Mouse (Mus musculus) stomach, embryonic 16.5 days (tissue): ENCODE data around the gene Mcm7. TPM values are rescaled to one million over a fixed set of nuclear protein-coding genes. Genes with fewer than 3 reads are reported as not detected.

Source experiments
- ATAC-seq: fragments of 200-750 bp; cut with Nextera tagmentation; 2 replicates; pipeline ENCODE4 v1.8.0; 2017; ENCODE audit warnings: moderate number of reproducible peaks, moderate TSS enrichment; ENCODE audit not compliant: insufficient read depth, low FRiP score
- H3K27ac ChIP-seq: fragments of 300-500 bp; sonication (generic); 2 replicates; pipeline ENCODE4 v1.5.1; 2014; ENCODE audit warnings: low read length
- H3K27me3 ChIP-seq: fragments of 300-500 bp; sonication (generic); 2 replicates; pipeline ENCODE4 v1.6.1; 2014; ENCODE audit warnings: low read length, control low read depth, mixed read lengths; ENCODE audit not compliant: control insufficient read depth, insufficient read depth
- H3K36me3 ChIP-seq: fragments of 300-500 bp; sonication (generic); 2 replicates; pipeline ENCODE4 v1.6.1; 2014; ENCODE audit warnings: low read length; ENCODE audit not compliant: control insufficient read depth, insufficient read depth
- H3K4me1 ChIP-seq: fragments of 300-500 bp; sonication (generic); 2 replicates; pipeline ENCODE4 v1.6.1; 2014; ENCODE audit warnings: low read length, control low read depth, mixed read lengths; ENCODE audit not compliant: control insufficient read depth, insufficient read depth
- H3K4me2 ChIP-seq: fragments of 300-500 bp; sonication (generic); 2 replicates; pipeline ENCODE4 v1.6.1; 2014; ENCODE audit warnings: low read depth, low read length, mixed read lengths
- H3K4me3 ChIP-seq: fragments of 300-500 bp; sonication (generic); replicated peaks from 2 replicates; pipeline ENCODE4 v1.5.1; 2014; ENCODE audit warnings: mild to moderate bottlenecking, low read length
- H3K9ac ChIP-seq: fragments of 300-500 bp; sonication (generic); 2 replicates; pipeline ENCODE4 v1.6.1; 2014; ENCODE audit warnings: low read length
- H3K9me3 ChIP-seq: fragments of 300-500 bp; sonication (generic); replicated peaks from 2 replicates; pipeline ENCODE4 v1.6.1; 2016; ENCODE audit warnings: low read length, control low read depth; ENCODE audit not compliant: control insufficient read depth
- WGBS: fragments of 180-500 bp; shearing (Covaris S2); extraction: QIAGEN DNeasy Blood & Tissue Kit; methylation state at CpG from one replicate; pipeline ENCODE4 v1.1.7; 2014; 5-methylcytosine and 5-hydroxymethylcytosine counted together
- polyA plus RNA-seq: library from polyadenylated mRNA; unstranded; fragments of >200 nt; fragmentation: Nextera tagmentation; extraction: Ambion mirVana; gene quantifications from 2 replicates; pipeline ENCODE4 v1.2.1, GENCODE M21; 2015

Mcm7 gene
- polyA plus RNA-seq, 1 experiment from 2014 or later, result 132 TPM

- H3K4me1 ChIP-seq, result peaks cover 6% of the 10 kb centered on the region; the same call in 1 of the 2 replicates
- no peaks in the 10 kb centered on the region for H3K27me3 ChIP-seq
- 6% methylated on average over 54 of the region's 54 CpGs for WGBS
- H3K36me3 ChIP-seq, result no peaks in the 10 kb centered on the region
- peak within 1 kb of the TSS; percentile 80 for H3K4me3 ChIP-seq
- peak within 1 kb of the TSS; percentile 88 for H3K27ac ChIP-seq
- H3K9me3 ChIP-seq, result no peaks in the 10 kb centered on the region
- ATAC-seq, result peak; percentile 79
- peak within 1 kb of the TSS; percentile 98 for H3K4me2 ChIP-seq
- H3K9ac ChIP-seq, result peak within 1 kb of the TSS; percentile 89
These were observed 21.8 kb upstream of the Mcm7 start, which contains the start of gene Mblac1 for GRCm38 (mm10) chr5:138193771-138194727. Mblac1 (plus strand) TSS chr5:138194314.

- H3K9me3 ChIP-seq, result no peaks in the 10 kb centered on the region
- H3K9ac ChIP-seq, result peak overlapping the region; percentile 84
- peaks cover 2% of the 10 kb centered on the region; the same call in 1 of the 2 replicates for H3K36me3 ChIP-seq
- under 1% methylated on average over 10 of the region's 10 CpGs for WGBS
- H3K4me1 ChIP-seq, result peaks cover 13% of the 10 kb centered on the region; the same call in 1 of the 2 replicates
- peak overlapping the region; percentile 83 for H3K27ac ChIP-seq
- H3K4me3 ChIP-seq, result peak overlapping the region; percentile 78
- H3K27me3 ChIP-seq, result no peaks in the 10 kb centered on the region
- H3K4me2 ChIP-seq, result peak overlapping the region; percentile 60
- ATAC-seq, result peak; percentile 87
These were observed 15.6 kb upstream of the Mcm7 start for GRCm38 (mm10) chr5:138187661-138188306.

GRCm38 (mm10) chr5:138186950-138187638 lies 14.9 kb upstream of the Mcm7 start, which contains the start of the genes Taf6 and Cnpy4:
Taf6 (minus strand) TSS chr5:138187451.
Cnpy4 (plus strand) TSS chr5:138187485.
- H3K4me1 ChIP-seq, result peaks cover 13% of the 10 kb centered on the region; the same call in 1 of the 2 replicates
- peak within 1 kb of the TSS; percentile 71 for H3K4me2 ChIP-seq
- H3K4me3 ChIP-seq, result peak within 1 kb of the TSS; percentile 78
- H3K27ac ChIP-seq, result peak within 1 kb of the TSS; percentile 83
- H3K36me3 ChIP-seq, result peaks cover 3% of the 10 kb centered on the region; the same call in 1 of the 2 replicates
- H3K9me3 ChIP-seq, result no peaks in the 10 kb centered on the region
- peak within 1 kb of the TSS; percentile 91 for H3K9ac ChIP-seq
- H3K27me3 ChIP-seq, result no peaks in the 10 kb centered on the region
- under 1% methylated on average over 31 of the region's 31 CpGs for WGBS
- peak; percentile 86 for ATAC-seq

GRCm38 (mm10) chr5:138173217-138173616 lies 995 bp upstream of the Mcm7 start:
- Histone ChIP-seq H3K9ac (no peak overlapping the region), H3K27ac (no peak overlapping the region), H3K4me3 (0 out of 2 replicates have a peak overlapping the region, but pooled peaks have one; percentile 83), H3K4me1 (peaks cover 11% of the 10 kb centered on the region), H3K27me3 (no peaks in the 10 kb centered on the region), H3K36me3 (peaks cover 8% of the 10 kb centered on the region; the same call in 1 of the 2 replicates), H3K4me2 (peak overlapping the region; percentile 71), H3K9me3 (no peaks in the 10 kb centered on the region)
- ATAC-seq, result no peak
- 69% methylated on average over 3 of the region's 3 CpGs for WGBS

- peak overlapping the region; percentile 98 for H3K27ac ChIP-seq
- peak; percentile 88 for ATAC-seq
- no peaks in the 10 kb centered on the region for H3K27me3 ChIP-seq
- H3K4me2 ChIP-seq, result peak overlapping the region; percentile 77
- H3K4me3 ChIP-seq, result peak overlapping the region; percentile 83
- WGBS, result under 1% methylated on average over 47 of the region's 47 CpGs
- peak overlapping the region; percentile 84 for H3K9ac ChIP-seq
- peaks cover 11% of the 10 kb centered on the region for H3K4me1 ChIP-seq
- H3K36me3 ChIP-seq, result peaks cover 21% of the 10 kb centered on the region
- H3K9me3 ChIP-seq, result no peaks in the 10 kb centered on the region
These were observed 1.2 kb downstream of the Mcm7 start for GRCm38 (mm10) chr5:138170936-138171561.

- no peak overlapping the region for H3K4me2 ChIP-seq
- no peaks in the 10 kb centered on the region for H3K9me3 ChIP-seq
- peaks cover 27% of the 10 kb centered on the region for H3K36me3 ChIP-seq
- peaks cover 15% of the 10 kb centered on the region; the same call in 1 of the 2 replicates for H3K4me1 ChIP-seq
- H3K4me3 ChIP-seq, result no peak overlapping the region
- H3K27ac ChIP-seq, result no peak overlapping the region
- no peak overlapping the region for H3K9ac ChIP-seq
- 77% methylated on average over 8 of the region's 8 CpGs for WGBS
- H3K27me3 ChIP-seq, result no peaks in the 10 kb centered on the region
- no peak for ATAC-seq
These were observed 6.6 kb downstream of the Mcm7 start for GRCm38 (mm10) chr5:138165594-138165993.

- no peak overlapping the region for H3K27ac ChIP-seq
- H3K4me1 ChIP-seq, result peaks cover 11% of the 10 kb centered on the region; the same call in 1 of the 2 replicates
- H3K36me3 ChIP-seq, result peaks cover 27% of the 10 kb centered on the region
- H3K4me3 ChIP-seq, result no peak overlapping the region
- H3K27me3 ChIP-seq, result no peaks in the 10 kb centered on the region
- H3K9ac ChIP-seq, result no peak overlapping the region
- no peak overlapping the region for H3K4me2 ChIP-seq
- WGBS, result 66% methylated on average over 10 of the region's 10 CpGs
- ATAC-seq, result no peak
- H3K9me3 ChIP-seq, result no peaks in the 10 kb centered on the region
These were observed 8.6 kb downstream of the Mcm7 start for GRCm38 (mm10) chr5:138163610-138164009.

GRCm38 (mm10) chr5:138163046-138163445 lies 9.2 kb downstream of the Mcm7 start:
- no peak for ATAC-seq
- Histone ChIP-seq H3K9me3 (no peaks in the 10 kb centered on the region), H3K4me1 (peaks cover 11% of the 10 kb centered on the region; the same call in 1 of the 2 replicates), H3K4me2 (no peak overlapping the region), H3K9ac (no peak overlapping the region), H3K36me3 (peaks cover 27% of the 10 kb centered on the region), H3K27me3 (no peaks in the 10 kb centered on the region), H3K4me3 (no peak overlapping the region), H3K27ac (no peak overlapping the region)
- WGBS, result 55% methylated on average over 6 of the region's 6 CpGs
